Mouse (Mus musculus) heart, adult 18-20 months (tissue): Measurements from ENCODE around the gene Arsa. TPM values are rescaled to one million over a fixed set of nuclear protein-coding genes. Genes with fewer than 3 reads are reported as not detected.

Source experiments
- total RNA-seq, 2 experiments: library from RNA; stranded (reverse); gene quantifications; 2 replicates each; pipeline ENCODE4 v1.2.3; 2021

Gene Arsa
- total RNA-seq, 2 experiments from 2014 or later = 12.5 to 15.2 TPM

Other genes with a start within 250 kb of the Arsa start
- gene Sbf1, start 162.1 kb downstream of the Arsa start, total RNA-seq = 10 to 100 TPM; 57.6 to 57.8 TPM
- gene Adm2, start 154.7 kb downstream of the Arsa start, total RNA-seq = not detected
- gene Miox, start 143.0 kb downstream of the Arsa start, total RNA-seq = not detected
- 10 to 100 TPM; 25.8 to 26.1 TPM for gene Lmf2, start 121.8 kb downstream of the Arsa start, total RNA-seq
- 10 to 100 TPM; 50.7 to 62.9 TPM for gene Ncaph2, start 121.7 kb downstream of the Arsa start, total RNA-seq
- 10 to 100 TPM; 29.0 to 30.9 TPM for gene Sco2, start 103.6 kb downstream of the Arsa start, total RNA-seq
- under 1 TPM; 0.49 to 0.50 TPM for gene Tymp, start 100.4 kb downstream of the Arsa start, total RNA-seq
- 1 to 10 TPM in 1 of 2 experiments, under 1 TPM in 1; 0.72 to 1.7 TPM for gene Odf3b, start 98.1 kb downstream of the Arsa start, total RNA-seq
- gene Klhdc7b, start 92.5 kb downstream of the Arsa start, total RNA-seq = not detected
- gene Syce3, start 66.9 kb downstream of the Arsa start, total RNA-seq = not detected
- gene Cpt1b, start 51.6 kb downstream of the Arsa start, total RNA-seq = 100 to 1,000 TPM; 559 to 601 TPM
- 1 to 10 TPM; 1.3 to 1.6 TPM for gene C730034F03Rik, start 47.8 kb downstream of the Arsa start, total RNA-seq
- gene Gm44502, start 47.7 kb downstream of the Arsa start, total RNA-seq = 1 to 10 TPM; 4.6 to 5.0 TPM
- 10 to 100 TPM; 44.8 to 55.0 TPM for gene Chkb, start 47.5 kb downstream of the Arsa start, total RNA-seq
- under 1 TPM; 0.07 to 0.33 TPM for gene Mapk8ip2, start 23.5 kb downstream of the Arsa start, total RNA-seq
- 10 to 100 TPM; 35.9 to 40.4 TPM for gene Shank3, start 22.2 kb upstream of the Arsa start, total RNA-seq
- under 1 TPM in 1 of 2 experiments, not detected in 1; 0.35 TPM for gene Acr, start 90.9 kb upstream of the Arsa start, total RNA-seq
- 1 to 10 TPM; 2.3 to 4.7 TPM for gene Rabl2, start 114.5 kb upstream of the Arsa start, total RNA-seq